Mouse (Mus musculus): Measurements from ENCODE around the gene Ankrd24. TPM values are rescaled to one million over a fixed set of nuclear protein-coding genes. Genes with fewer than 3 reads are reported as not detected.

Ankrd24 gene
- 1 to 10 TPM; 1.1 to 1.6 TPM for total RNA-seq (2023)

DNA sequence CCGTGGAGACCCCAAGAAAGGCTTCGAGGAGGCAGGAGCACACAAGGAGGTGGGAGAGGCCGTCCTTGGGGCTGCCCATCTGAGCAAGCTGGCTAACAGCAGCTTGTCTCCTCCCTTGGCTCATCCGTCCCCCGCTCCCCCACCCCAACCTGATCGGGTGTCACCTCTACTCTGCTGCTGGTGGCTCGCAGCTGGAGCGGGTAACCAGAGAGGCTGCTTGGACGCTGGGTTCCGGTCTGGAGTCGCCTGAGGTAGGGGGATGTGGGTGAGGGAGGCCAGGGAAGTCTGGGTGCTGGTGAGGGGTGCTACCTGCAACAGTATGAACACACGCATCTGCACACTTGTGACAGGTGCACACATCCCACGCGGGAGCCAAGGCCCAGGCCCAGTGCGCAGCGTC is at the start of gene Ankrd24:
TSS of gene Ankrd24 (plus strand) at position 151 of the 400 bp plus-strand sequence.

DNA sequence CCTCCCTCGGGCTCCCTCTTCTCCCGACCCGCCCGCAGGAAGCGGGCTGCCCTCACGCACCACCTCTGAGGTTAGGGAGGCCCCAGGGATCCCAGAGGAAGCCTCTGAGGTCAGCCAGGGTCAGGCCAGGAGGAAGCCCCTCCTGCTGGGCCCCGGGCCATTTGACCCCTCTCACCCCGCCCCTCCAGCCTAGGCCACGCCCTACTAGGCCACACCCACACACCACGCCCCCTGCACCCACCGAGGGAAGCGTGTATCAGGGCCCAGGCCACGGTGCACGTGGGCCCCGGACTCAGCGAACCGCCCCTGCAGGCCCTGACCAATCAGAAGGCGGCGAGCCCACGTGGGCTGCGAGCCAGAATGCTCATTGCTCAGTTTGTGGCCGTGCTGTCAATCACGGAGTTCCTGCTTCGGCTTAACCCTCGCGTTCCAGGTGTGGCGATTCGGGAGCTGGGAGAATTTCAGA is 27.6 kb upstream of the Ankrd24 start, which contains the start of gene Tle6:
TSS of gene Tle6 (minus strand) at position 336 of the 466 bp plus-strand sequence.

DNA sequence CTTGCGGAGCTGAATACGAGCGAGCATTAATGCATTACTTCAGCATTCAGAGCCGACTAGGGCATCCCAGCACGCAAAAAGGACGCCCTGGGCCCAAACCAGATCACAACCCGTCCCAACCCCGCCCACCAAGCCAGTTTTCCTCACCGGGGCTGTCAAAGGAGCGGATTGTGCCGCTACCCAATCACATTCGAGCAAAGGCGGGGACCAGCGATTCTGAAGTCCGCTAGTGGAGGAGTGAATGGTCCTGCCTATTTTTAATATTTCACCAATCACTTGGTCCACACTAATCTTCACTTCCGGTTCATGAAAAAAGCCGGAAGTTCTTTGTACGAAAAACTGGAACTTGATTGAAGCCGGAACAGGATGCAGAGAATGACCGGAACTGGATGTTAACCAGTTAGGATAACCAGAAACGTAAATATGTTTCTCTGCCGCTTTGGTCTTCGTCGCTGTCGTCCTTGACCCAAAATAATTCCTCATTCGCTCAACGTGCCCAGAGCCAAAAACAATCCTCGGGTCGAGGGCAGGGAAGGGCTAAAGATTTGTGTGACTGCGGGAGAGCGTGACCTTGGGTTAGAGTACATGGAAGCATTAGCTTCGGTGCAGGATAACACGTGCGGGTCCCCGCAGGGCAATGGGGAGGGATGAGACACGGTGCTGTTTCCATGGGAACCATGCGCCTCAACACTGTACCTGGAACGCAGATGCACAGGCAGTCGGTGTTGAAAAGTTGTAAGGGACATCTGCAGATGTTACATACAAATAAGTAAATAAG is 22.2 kb upstream of the Ankrd24 start, which contains the start of gene BC025920:
TSS of gene BC025920 (plus strand) at position 297 of the 778 bp plus-strand sequence.

DNA sequence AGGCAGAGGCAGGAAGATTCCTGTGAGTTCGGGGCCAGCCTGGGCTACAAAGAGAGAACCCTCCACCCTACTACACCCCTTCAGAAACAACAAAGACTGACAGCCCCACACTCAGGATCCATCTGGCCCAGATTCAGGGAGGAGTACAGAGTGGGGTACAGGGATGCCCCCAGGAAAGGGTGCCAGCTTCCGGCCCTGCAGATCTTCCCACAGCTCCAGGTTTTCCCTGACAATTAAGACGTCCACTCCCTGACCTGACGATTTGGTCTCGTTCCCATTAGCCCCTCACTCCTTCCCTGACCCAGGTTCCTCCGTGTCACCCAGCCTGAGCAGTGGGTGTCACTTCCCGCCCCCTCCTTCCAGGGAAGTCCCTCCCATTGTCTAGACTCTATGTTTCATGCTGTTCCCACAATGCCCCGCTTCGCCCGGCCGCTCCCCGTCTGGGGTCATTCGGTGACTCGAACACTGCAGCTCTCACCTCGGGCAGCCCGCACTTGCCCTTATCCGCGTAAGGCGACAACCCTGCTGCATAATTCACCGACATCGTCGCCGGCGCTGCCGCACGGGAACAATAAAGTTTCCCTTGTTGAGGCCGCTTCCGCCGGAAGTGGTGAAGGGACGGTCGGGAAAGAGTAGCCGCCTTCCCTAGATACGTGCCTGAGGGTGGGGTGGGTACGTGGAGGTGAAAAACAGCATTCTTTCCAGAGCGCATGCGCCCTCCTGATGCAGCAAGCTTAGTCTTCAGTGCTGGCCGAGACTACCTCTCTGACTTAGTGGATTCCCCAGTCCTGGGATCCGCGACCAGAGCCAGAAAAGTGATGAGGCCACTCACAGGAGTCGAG is 1.1 kb upstream of the Ankrd24 start, which contains the start of gene Sirt6:
TSS of gene Sirt6 (minus strand) at position 804 of the 842 bp plus-strand sequence.

DNA sequence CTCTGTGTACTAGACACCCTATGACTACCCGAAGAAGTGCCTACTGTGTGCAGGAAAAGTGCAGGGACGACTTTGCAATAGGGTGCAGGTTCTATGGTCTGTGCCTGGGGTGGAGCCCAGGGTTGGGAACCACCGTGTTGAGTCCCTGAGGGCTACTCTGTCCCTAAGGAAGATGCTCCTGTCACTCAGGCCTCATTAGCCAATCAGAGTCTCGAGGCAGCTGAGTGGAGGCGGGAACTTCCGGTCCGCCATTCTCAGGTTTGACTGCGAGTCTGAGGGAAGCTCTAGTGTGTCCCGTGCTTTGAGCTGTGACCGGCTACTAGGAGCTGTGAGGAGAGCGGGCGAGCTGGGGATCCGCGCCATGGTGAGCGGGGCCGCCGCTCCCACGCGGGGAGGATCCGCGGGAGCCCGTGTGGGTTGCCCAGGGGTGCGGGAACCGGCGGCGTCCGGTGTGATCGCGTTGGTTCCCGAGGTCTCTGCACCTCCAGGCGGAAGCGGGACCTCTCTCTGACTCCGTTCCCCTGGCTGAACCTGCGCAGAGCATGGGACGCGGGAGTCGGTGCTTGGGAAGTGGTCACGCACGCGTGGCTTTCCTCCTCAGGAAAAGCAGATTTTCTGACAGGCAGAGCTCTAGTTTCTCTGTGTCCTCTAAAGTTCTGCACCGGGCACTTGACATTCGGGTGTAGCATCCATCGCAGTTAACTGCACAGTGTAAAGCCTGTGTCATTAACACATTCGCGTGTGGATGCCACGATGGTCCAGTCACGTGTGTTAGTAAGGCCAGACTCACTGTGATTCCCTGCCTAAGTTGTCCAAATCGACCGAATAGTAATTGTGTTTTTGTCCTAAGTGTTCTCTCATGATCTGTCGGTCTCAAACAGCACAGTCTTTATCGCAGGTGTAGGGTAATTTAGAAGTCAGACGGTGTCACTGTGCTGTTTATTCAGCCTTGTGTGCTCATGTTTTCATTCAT is 20.7 kb downstream of the Ankrd24 start, which contains the start of gene Gm10778:
TSS of gene Gm10778 (plus strand) at position 257 of the 973 bp plus-strand sequence.

Other genes with a start within 250 kb of the Ankrd24 start
- 10 to 100 TPM; 16.9 to 19.6 TPM for gene Dohh, start 244.1 kb upstream of the Ankrd24 start, total RNA-seq (2023)
- gene Gm48551, start 244.1 kb upstream of the Ankrd24 start, total RNA-seq (2023) = 1 to 10 TPM in 1 of 2 experiments, under 1 TPM in 1; 0.35 to 1.0 TPM
- gene Gm48552, start 239.5 kb upstream of the Ankrd24 start, total RNA-seq (2023) = not detected
- 1 to 10 TPM; 5.6 to 9.3 TPM for gene Smim24, start 235.5 kb upstream of the Ankrd24 start, total RNA-seq (2023)
- 10 to 100 TPM; 59.7 to 65.2 TPM for gene Nfic, start 172.9 kb upstream of the Ankrd24 start, total RNA-seq (2023)
- gene Celf5, start 145.8 kb upstream of the Ankrd24 start, total RNA-seq (2023) = under 1 TPM in 1 of 2 experiments, not detected in 1; 0.46 TPM
- 100 to 1,000 TPM; 112 to 133 TPM for gene Ncln, start 132.1 kb upstream of the Ankrd24 start, total RNA-seq (2023)
- 10 to 100 TPM; 68.9 to 87.5 TPM for gene S1pr4, start 128.4 kb upstream of the Ankrd24 start, total RNA-seq (2023)
- gene Gna15, start 104.3 kb upstream of the Ankrd24 start, total RNA-seq (2023) = 10 to 100 TPM; 36.8 to 37.6 TPM
- gene Gna11, start 83.3 kb upstream of the Ankrd24 start, total RNA-seq (2023) = 10 to 100 TPM in 1 of 2 experiments, 1 to 10 TPM in 1; 9.7 to 13.9 TPM
- 100 to 1,000 TPM; 319 to 329 TPM for gene Aes, start 69.1 kb upstream of the Ankrd24 start, total RNA-seq (2023)
- 1 to 10 TPM; 1.1 to 1.9 TPM for gene Tle2, start 54.0 kb upstream of the Ankrd24 start, total RNA-seq (2023)
- 1 to 10 TPM; 3.0 to 4.4 TPM for gene Tle6, start 27.5 kb upstream of the Ankrd24 start, total RNA-seq (2023)
- 1 to 10 TPM; 1.0 to 1.3 TPM for gene BC025920, start 22.3 kb upstream of the Ankrd24 start, total RNA-seq (2023)
- 10 to 100 TPM; 13.2 to 14.2 TPM for gene Sirt6, start 743 bp upstream of the Ankrd24 start, total RNA-seq (2023)
- 1 to 10 TPM; 1.0 to 1.2 TPM for gene Gm10778, start 20.5 kb downstream of the Ankrd24 start, total RNA-seq (2023)
- gene Zfp433, start 76.3 kb downstream of the Ankrd24 start, total RNA-seq (2023) = 1 to 10 TPM; 3.5 to 5.1 TPM
- 1 to 10 TPM in 1 of 2 experiments, not detected in 1; 1.2 TPM for gene Gm3055, start 142.6 kb downstream of the Ankrd24 start, total RNA-seq (2023)
- gene Gm4767, start 183.6 kb downstream of the Ankrd24 start, total RNA-seq (2023) = 1 to 10 TPM in 1 of 2 experiments, under 1 TPM in 1; 0.69 to 1.5 TPM
- gene Gm32687, start 235.4 kb downstream of the Ankrd24 start, total RNA-seq (2023) = 1 to 10 TPM in 1 of 2 experiments, under 1 TPM in 1; 0.93 to 1.2 TPM

All from neutrophil, adult 59 days (primary cell).